Mouse (Mus musculus) neural tube, embryonic 15.5 days (tissue): ENCODE results near the gene Cfap58. TPM values are rescaled to one million over a fixed set of nuclear protein-coding genes. Genes with fewer than 3 reads are reported as not detected.

Experiments used
- ATAC-seq: fragments of 200-750 bp; cut with Nextera tagmentation; 2 replicates; pipeline ENCODE4 v1.8.0; 2017; ENCODE audit warnings: mild to moderate bottlenecking, moderate TSS enrichment, moderate library complexity; ENCODE audit not compliant: low FRiP score
- H3K27ac ChIP-seq: fragments of 300-500 bp; sonication (generic); replicated peaks from 2 replicates; pipeline ENCODE4 v1.5.1; 2015; ENCODE audit warnings: mild to moderate bottlenecking, inconsistent platforms
- H3K27me3 ChIP-seq: fragments of 300-500 bp; sonication (generic); replicated peaks from 2 replicates; pipeline ENCODE4 v1.6.1; 2015; ENCODE audit warnings: inconsistent platforms
- H3K36me3 ChIP-seq: fragments of 300-500 bp; sonication (generic); 2 replicates; pipeline ENCODE4 v1.6.1; 2015; ENCODE audit warnings: inconsistent platforms
- H3K4me1 ChIP-seq: fragments of 300-500 bp; sonication (generic); 2 replicates; pipeline ENCODE4 v1.6.1; 2015; ENCODE audit warnings: inconsistent platforms
- H3K4me2 ChIP-seq: fragments of 300-500 bp; sonication (generic); 2 replicates; pipeline ENCODE4 v1.6.1; 2015; ENCODE audit warnings: inconsistent platforms, mild to moderate bottlenecking, moderate library complexity
- H3K4me3 ChIP-seq: fragments of 300-500 bp; sonication (generic); replicated peaks from 2 replicates; pipeline ENCODE4 v1.5.1; 2015; ENCODE audit warnings: mild to moderate bottlenecking, inconsistent platforms
- H3K9ac ChIP-seq: fragments of 300-500 bp; sonication (generic); replicated peaks from 2 replicates; pipeline ENCODE4 v1.6.1; 2015; ENCODE audit warnings: mild to moderate bottlenecking, inconsistent platforms
- H3K9me3 ChIP-seq: fragments of 300-500 bp; sonication (generic); replicated peaks from 2 replicates; pipeline ENCODE4 v1.6.1; 2016; ENCODE audit warnings: inconsistent platforms
- WGBS: fragments of 180-500 bp; shearing (Covaris S2); methylation state at CpG from one replicate; pipeline ENCODE4 v1.1.7; 2015; ENCODE audit warnings: mixed read lengths; 5-methylcytosine and 5-hydroxymethylcytosine counted together
- polyA plus RNA-seq: library from polyadenylated mRNA; unstranded; fragments of >200 nt; fragmentation: Nextera tagmentation; extraction: Ambion mirVana; gene quantifications from 2 replicates; pipeline ENCODE4 v1.2.1, GENCODE M21; 2015

Cfap58 gene
- polyA plus RNA-seq, 1 experiment from 2014 or later = 0.59 TPM

- Histone ChIP-seq H3K4me1 (peaks cover 6% of the 10 kb centered on the region), H3K36me3 (no peaks in the 10 kb centered on the region), H3K9ac (no peak overlapping the region), H3K4me3 (no peak overlapping the region), H3K4me2 (no peak overlapping the region), H3K27ac (no peak overlapping the region), H3K9me3 (no peaks in the 10 kb centered on the region), H3K27me3 (no peaks in the 10 kb centered on the region)
- 88% methylated on average over 15 of the region's 15 CpGs for WGBS
- no peak for ATAC-seq
Measured at GRCm38 (mm10) chr19:47985606-47986213, 48.2 kb downstream of the Cfap58 start.

DNA sequence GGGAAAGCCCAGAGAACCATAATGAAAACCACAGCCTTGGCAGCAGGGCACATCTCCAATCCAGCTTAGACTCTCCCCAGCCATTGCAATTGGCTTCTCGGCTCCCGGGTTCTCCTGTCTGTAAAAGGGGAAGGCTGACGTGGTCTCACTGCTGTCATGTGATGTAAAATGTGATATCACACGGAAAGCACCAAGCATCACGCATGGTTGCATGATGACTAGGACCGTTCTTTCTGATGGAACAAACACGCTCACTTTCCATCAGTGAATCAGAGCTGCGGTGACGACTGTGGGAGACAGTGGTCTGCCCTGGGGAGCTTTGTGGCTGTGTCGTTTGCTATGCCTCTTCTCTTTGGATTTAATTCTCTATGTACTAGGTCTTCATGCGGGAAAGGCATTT, 50.5 kb downstream of the Cfap58 start:
- ATAC-seq = no peak
- WGBS = 81% methylated on average over 11 of the region's 11 CpGs
- Histone ChIP-seq H3K36me3 (no peaks in the 10 kb centered on the region), H3K9me3 (no peaks in the 10 kb centered on the region), H3K4me1 (peaks cover 6% of the 10 kb centered on the region), H3K27ac (no peak overlapping the region), H3K4me2 (no peak overlapping the region), H3K27me3 (no peaks in the 10 kb centered on the region), H3K9ac (no peak overlapping the region), H3K4me3 (no peak overlapping the region)

DNA sequence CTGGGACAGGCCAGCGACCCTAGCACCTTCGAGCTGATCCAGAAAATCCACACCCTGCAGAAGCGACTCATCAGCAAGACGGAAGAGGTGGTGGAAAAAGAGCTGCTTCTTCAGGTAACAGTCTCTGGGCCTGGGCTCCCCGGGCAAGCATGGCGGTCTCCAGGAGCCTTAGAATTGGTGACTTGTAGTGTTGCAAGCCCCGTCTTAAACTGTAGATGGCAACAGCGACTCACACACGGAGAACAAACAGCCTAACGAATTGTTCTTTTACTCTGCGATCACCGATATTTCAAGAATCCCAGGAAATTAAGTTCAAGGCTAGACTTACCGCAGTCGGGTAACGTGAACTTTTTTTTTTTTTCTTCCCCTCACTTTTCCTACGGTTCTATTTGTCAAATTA, 51.0 kb downstream of the Cfap58 start:
- Histone ChIP-seq H3K9me3 (no peaks in the 10 kb centered on the region), H3K9ac (no peak overlapping the region), H3K4me3 (no peak overlapping the region), H3K27me3 (no peaks in the 10 kb centered on the region), H3K4me1 (peaks cover 6% of the 10 kb centered on the region), H3K4me2 (no peak overlapping the region), H3K27ac (no peak overlapping the region), H3K36me3 (no peaks in the 10 kb centered on the region)
- 28% methylated on average over 16 of the region's 16 CpGs for WGBS
- peak; percentile 41; the same call in 1 of the 2 replicates for ATAC-seq

DNA sequence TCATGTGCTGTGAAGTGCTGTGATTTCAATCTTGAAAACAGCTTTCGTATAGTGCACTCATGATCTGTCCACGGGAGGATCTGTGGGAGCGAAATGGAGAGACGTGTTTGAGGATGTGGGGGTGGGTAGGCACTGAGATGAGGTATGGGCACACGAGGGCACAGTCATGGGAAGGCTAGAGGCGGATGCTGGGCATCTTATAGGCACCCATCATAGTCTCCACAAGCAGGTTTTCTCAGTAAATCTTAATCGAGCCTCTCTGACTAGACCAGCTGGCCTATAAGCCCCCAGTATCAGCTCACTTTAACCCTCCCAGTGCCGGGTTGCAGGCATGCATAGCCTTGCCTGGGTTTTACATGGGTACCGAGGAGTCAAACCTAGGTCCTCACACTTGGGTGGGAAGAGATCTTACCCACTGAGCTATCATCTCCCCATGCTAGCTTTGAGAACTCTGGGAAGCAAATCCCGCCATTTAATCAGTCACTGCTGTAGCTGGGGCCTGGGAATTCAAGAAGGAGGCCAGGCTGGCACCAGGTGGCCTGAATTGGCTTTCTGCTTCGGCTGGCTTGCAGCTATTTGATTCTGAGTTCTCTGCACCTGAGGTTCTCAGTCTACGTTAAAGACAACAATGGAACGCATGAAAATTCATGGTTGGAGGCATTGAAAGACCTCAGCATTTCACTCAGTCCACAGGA, 51.6 kb downstream of the Cfap58 start:
- H3K4me1 ChIP-seq = peaks cover 6% of the 10 kb centered on the region
- no peak overlapping the region for H3K9ac ChIP-seq
- no peak overlapping the region for H3K27ac ChIP-seq
- 45% methylated on average over 13 of the region's 13 CpGs for WGBS
- no peaks in the 10 kb centered on the region for H3K9me3 ChIP-seq
- no peaks in the 10 kb centered on the region for H3K36me3 ChIP-seq
- H3K4me3 ChIP-seq = no peak overlapping the region
- no peak for ATAC-seq
- no peaks in the 10 kb centered on the region for H3K27me3 ChIP-seq
- H3K4me2 ChIP-seq = no peak overlapping the region

DNA sequence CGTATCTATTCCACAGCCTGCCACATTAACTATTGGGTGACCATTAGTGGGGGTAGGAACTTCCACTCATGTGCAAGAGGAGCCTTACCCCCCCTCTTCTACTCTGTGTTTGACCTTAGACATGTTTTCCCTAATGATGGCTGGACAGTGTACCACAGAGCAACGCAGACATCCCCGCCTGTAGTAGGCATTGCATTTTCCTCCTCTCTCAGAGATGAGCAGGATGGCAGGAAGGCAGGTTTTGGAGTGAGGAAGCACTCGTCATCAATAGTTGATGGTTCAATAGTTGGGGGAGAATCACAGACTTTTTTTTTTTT, 52.1 kb downstream of the Cfap58 start:
- Histone ChIP-seq H3K9ac (no peak overlapping the region), H3K4me3 (no peak overlapping the region), H3K36me3 (no peaks in the 10 kb centered on the region), H3K9me3 (no peaks in the 10 kb centered on the region), H3K27me3 (no peaks in the 10 kb centered on the region), H3K4me2 (no peak overlapping the region), H3K4me1 (peaks cover 6% of the 10 kb centered on the region), H3K27ac (no peak overlapping the region)
- no peak for ATAC-seq
- WGBS = 65% methylated on average over 4 of the region's 4 CpGs

DNA sequence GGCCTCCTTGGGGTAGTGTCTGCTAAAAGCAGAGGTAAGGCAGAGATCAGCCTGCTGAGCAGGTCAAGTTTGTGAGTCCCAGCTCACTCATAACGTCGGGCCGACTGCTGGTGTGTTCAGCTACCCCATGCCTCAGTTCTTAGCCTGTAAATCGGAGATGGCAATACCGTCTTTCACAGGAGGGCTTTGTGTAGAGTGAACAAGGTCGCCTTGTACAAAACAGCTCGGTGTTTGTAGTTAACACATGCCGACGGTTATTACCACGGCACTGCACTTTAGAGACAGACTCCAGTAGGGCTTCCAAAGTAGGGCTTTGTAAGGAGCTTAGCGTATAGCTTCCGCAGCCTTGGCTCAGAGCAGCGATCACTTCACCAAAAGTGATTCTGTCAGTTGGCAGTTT, 63.8 kb downstream of the Cfap58 start:
- H3K36me3 ChIP-seq = no peaks in the 10 kb centered on the region
- no peaks in the 10 kb centered on the region for H3K27me3 ChIP-seq
- no peak for ATAC-seq
- H3K9ac ChIP-seq = no peak overlapping the region
- no peaks in the 10 kb centered on the region for H3K9me3 ChIP-seq
- 79% methylated on average over 13 of the region's 13 CpGs for WGBS
- no peak overlapping the region for H3K4me3 ChIP-seq
- H3K4me2 ChIP-seq = no peak overlapping the region
- no peak overlapping the region for H3K27ac ChIP-seq
- peaks cover 6% of the 10 kb centered on the region; the same call in 1 of the 2 replicates for H3K4me1 ChIP-seq

DNA sequence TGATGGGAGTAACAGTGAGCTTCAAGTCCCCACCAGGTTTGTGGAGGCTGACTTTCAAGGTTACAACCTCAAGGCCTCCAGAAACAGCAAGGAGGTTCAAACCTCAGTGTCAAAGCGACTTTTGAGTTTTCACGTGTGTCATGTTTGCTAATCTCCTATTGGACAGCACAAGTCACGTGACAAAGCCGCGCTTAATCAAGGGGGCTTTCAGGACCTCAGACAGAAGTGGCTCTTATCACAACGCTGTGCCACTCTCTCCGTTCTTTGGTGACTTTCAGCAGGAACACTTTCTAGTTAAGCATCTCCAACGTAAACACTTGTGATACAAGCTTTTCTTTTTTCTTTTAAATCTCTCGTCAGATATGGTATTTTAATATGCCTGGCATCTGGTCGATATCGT, 64.3 kb downstream of the Cfap58 start:
- 93% methylated on average over 11 of the region's 11 CpGs for WGBS

DNA sequence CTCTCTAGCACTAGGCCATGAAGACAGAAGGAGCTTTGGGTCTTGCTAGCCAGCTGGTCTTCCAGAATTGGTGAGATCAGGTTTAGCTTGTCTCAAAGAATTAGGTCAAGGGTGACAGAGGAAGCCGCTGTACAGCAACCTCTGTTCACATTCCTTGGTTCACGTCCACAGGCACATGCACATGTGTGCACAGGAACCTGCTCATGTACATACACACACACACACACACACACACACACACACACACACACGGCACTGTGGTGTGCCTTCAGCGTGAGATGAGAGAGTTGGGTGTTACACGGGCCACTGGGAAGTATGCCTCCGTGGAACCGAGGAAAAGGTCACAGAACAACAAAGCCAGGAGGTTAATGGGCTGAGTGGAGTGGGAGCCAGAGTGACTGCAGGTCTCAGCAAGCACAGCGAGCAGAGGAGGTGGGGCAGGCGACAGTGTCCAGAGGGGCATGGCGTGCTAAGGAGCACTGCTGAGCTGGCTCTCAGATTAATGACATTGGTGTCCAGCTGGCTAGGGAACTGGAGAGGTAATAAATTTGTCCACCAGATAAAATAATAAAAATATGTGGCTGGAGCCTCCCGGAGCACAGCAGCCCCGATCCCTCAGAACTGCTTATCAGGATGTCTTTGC, 71.4 kb downstream of the Cfap58 start:
- WGBS = 62% methylated on average over 12 of the region's 12 CpGs
- H3K4me1 ChIP-seq = 0 out of 2 replicates have a peak, but pooled peaks cover 4% of the 10 kb centered on the region
- H3K4me2 ChIP-seq = no peak overlapping the region
- ATAC-seq = no peak
- no peak overlapping the region for H3K27ac ChIP-seq
- H3K36me3 ChIP-seq = no peaks in the 10 kb centered on the region
- H3K4me3 ChIP-seq = no peak overlapping the region
- no peak overlapping the region for H3K9ac ChIP-seq
- H3K9me3 ChIP-seq = no peaks in the 10 kb centered on the region
- H3K27me3 ChIP-seq = no peaks in the 10 kb centered on the region

More for the DNA sequence above, 64.3 kb downstream of the Cfap58 start:
- H3K4me1 ChIP-seq = peaks cover 6% of the 10 kb centered on the region; the same call in 1 of the 2 replicates
- no peak overlapping the region for H3K9ac ChIP-seq
- no peak overlapping the region for H3K4me3 ChIP-seq
- no peak for ATAC-seq
- H3K36me3 ChIP-seq = no peaks in the 10 kb centered on the region
- H3K9me3 ChIP-seq = no peaks in the 10 kb centered on the region
- H3K27me3 ChIP-seq = no peaks in the 10 kb centered on the region
- H3K4me2 ChIP-seq = no peak overlapping the region
- no peak overlapping the region for H3K27ac ChIP-seq

GRCm38 (mm10) chr19:48009586-48010331, 72.3 kb downstream of the Cfap58 start:
- H3K36me3 ChIP-seq = no peaks in the 10 kb centered on the region
- 69% methylated on average over 15 of the region's 15 CpGs for WGBS

DNA sequence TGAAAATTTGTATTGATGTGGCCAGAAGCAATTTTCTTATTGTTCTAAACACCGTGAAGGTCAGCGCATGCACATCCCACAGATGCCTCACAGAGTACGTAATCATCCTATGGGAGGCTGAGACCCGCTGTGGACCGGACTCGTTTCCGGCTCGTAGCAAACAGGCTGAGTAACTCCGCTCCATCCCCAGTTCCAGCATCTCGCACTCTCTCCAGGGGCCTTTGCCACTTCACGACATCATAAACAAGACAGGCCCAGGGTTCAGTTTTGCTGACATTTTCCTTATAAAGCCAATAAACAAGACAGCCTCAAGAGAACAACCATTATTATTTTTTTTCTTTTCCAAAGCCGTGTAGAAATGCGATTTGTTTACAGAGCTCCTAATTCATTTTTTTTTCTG, 82.6 kb downstream of the Cfap58 start:
- Histone ChIP-seq H3K4me2 (0 out of 2 replicates have a peak overlapping the region, but pooled peaks have one; percentile 15), H3K9ac (no peak overlapping the region), H3K36me3 (no peaks in the 10 kb centered on the region), H3K4me3 (no peak overlapping the region), H3K27me3 (no peaks in the 10 kb centered on the region), H3K27ac (no peak overlapping the region), H3K9me3 (no peaks in the 10 kb centered on the region), H3K4me1 (peaks cover 13% of the 10 kb centered on the region)
- ATAC-seq = no peak; the same call in 1 of the 2 replicates
- WGBS = 40% methylated on average over 13 of the region's 13 CpGs

More at GRCm38 (mm10) chr19:48009586-48010331, 72.3 kb downstream of the Cfap58 start:
- Histone ChIP-seq H3K27me3 (no peaks in the 10 kb centered on the region), H3K9ac (no peak overlapping the region), H3K4me3 (no peak overlapping the region), H3K9me3 (no peaks in the 10 kb centered on the region), H3K4me1 (peaks cover 5% of the 10 kb centered on the region; the same call in 1 of the 2 replicates), H3K4me2 (no peak overlapping the region), H3K27ac (no peak overlapping the region)
- no peak for ATAC-seq

GRCm38 (mm10) chr19:48021435-48021834, 84.0 kb downstream of the Cfap58 start:
- no peaks in the 10 kb centered on the region for H3K27me3 ChIP-seq
- H3K9ac ChIP-seq = no peak overlapping the region
- no peaks in the 10 kb centered on the region for H3K9me3 ChIP-seq
- H3K4me2 ChIP-seq = no peak overlapping the region; the same call in 1 of the 2 replicates
- H3K36me3 ChIP-seq = no peaks in the 10 kb centered on the region
- no peak overlapping the region for H3K27ac ChIP-seq
- H3K4me3 ChIP-seq = no peak overlapping the region
- H3K4me1 ChIP-seq = peaks cover 8% of the 10 kb centered on the region
- no peak for ATAC-seq
- 42% methylated on average over 15 of the region's 15 CpGs for WGBS
